In the genomic region with DNA sequence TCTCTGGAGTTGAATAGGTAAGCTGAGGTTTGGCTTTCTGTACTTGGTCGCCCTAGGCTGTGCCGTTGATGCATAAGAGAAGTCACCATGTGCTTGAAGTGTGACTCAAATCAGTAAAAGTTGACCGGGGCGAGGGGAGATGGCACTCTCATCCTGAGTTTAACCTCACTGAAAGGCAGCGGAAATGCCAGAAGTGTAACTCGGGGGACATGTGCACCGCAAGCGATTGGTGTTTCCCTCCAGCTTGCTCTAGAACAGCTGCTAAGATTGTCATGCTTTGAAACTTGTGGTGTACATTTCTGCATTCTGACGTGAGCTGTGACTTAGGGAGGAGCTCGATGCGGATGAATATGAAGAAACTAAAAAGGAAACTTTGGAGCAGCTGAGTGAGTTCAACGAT, we compare ENCODE assay signal across 32 mouse cellular contexts. TPM values are rescaled to one million over a fixed set of nuclear protein-coding genes. Genes with fewer than 3 reads are reported as not detected.
DNase-seq lines count a peak whose midpoint lies in the region; ATAC-seq and TF ChIP-seq lines count a peak whose summit lies in the region.
"Had no signal": no experiment of that assay in that cellular context is flagged by ENCODE, and none has a peak within 500 bp of the region (broad histone marks: within the 10 kb centered on the region; RNA-seq: fewer than 3 reads in every experiment).

No protein-coding gene starts in this region.

- ATAC-seq in limb, embryonic 12.5 days (ENCODE audit: insufficient number of reproducible peaks, insufficient read depth, low FRiP score, low TSS enrichment, low read depth) = no peak
- ATAC-seq: forebrain, embryonic 13.5 days; forebrain, embryonic 16.5 days; hindbrain, postnatal 0 days; Patski had no signal

- TF ChIP-seq POLR2A in CH12.LX (IDR thresholded peaks at IDR 0.05; ENCODE audit: low read depth, low read length) = peak; percentile 48; the same call in 1 of the 2 replicates
- TF ChIP-seq POLR2A in myocyte (IDR thresholded peaks at IDR 0.05; ENCODE audit: insufficient read length, low read depth) = no peak

- no peak overlapping the region for H3K9ac ChIP-seq in limb, embryonic 12.5 days (replicated peaks)
- H3K9ac ChIP-seq in CH12.LX (ENCODE audit: insufficient read depth, low read depth) = no peak overlapping the region; the same call in 1 of the 2 replicates
- H3K9ac ChIP-seq: forebrain, embryonic 13.5 days; hindbrain, embryonic 14.5 days had no signal

- H3K27me3 ChIP-seq in limb, embryonic 12.5 days = no peaks in the 10 kb centered on the region
- H3K27me3 ChIP-seq in limb, embryonic 10.5 days (ENCODE audit: low read depth, poor library complexity, severe bottlenecking) = no peaks in the 10 kb centered on the region
- H3K27me3 ChIP-seq in CH12.LX (replicated peaks) (no peaks in the 10 kb centered on the region), myocyte (ENCODE audit: control insufficient read depth, insufficient read depth, insufficient read length) (no peaks in the 10 kb centered on the region)
- H3K27me3 ChIP-seq: forebrain, embryonic 13.5 days; heart, embryonic 13.5 days; Patski had no signal

- TF ChIP-seq CTCF in CH12.LX (conservative IDR thresholded peaks at IDR 0.05 in 1 of 2, IDR thresholded peaks at IDR 0.05 in 1 of 2; ENCODE audit: low read depth in 2 of 2, low read length in 2 of 2) = no peak

- no peak overlapping the region for H3ac ChIP-seq in myocyte (ENCODE audit: control insufficient read depth, insufficient read length)

- TF ChIP-seq EP300 in CH12.LX (IDR thresholded peaks at IDR 0.05; ENCODE audit: low read length) = no peak; the same call in none of the 2 replicates

- H3K9me3 ChIP-seq in limb, embryonic 12.5 days = 0 out of 2 replicates have a peak, but pooled peaks cover 4% of the 10 kb centered on the region
- no peaks in the 10 kb centered on the region for H3K9me3 ChIP-seq in limb, embryonic 10.5 days (replicated peaks)
- H3K9me3 ChIP-seq in CH12.LX (replicated peaks; ENCODE audit: low read length) = peaks cover 9% of the 10 kb centered on the region
- H3K9me3 ChIP-seq: forebrain, embryonic 10.5 days; forebrain, embryonic 13.5 days; G1E; heart, embryonic 10.5 days; heart, embryonic 13.5 days had no signal

- H3K4me2 ChIP-seq in limb, embryonic 12.5 days = 0 out of 2 replicates have a peak overlapping the region, but pooled peaks have one; percentile 8
- H3K4me2 ChIP-seq in CH12.LX (ENCODE audit: insufficient read depth, low read depth, poor library complexity, severe bottlenecking) (peak overlapping the region; percentile 90), myocyte (ENCODE audit: low read depth) (peak overlapping the region; percentile 80)
- H3K4me2 ChIP-seq: forebrain, embryonic 13.5 days; heart, embryonic 13.5 days; hindbrain, embryonic 14.5 days had no signal

- WGBS in limb, embryonic 12.5 days = 91% methylated on average over 12 of the region's 12 CpGs
- WGBS in limb, embryonic 10.5 days = 97% methylated on average over 12 of the region's 12 CpGs

- no peak overlapping the region for H3K27ac ChIP-seq in limb, embryonic 12.5 days
- H3K27ac ChIP-seq in limb, embryonic 10.5 days = no peak overlapping the region
- H3K27ac ChIP-seq in CH12.LX (ENCODE audit: insufficient read depth, low read depth) = peak overlapping the region; percentile 63
- H3K27ac ChIP-seq: forebrain, embryonic 10.5 days; forebrain, embryonic 13.5 days; heart, embryonic 10.5 days; heart, embryonic 13.5 days; hindbrain, embryonic 14.5 days; hindbrain, postnatal 0 days had no signal

- H3K79me2 ChIP-seq in CH12.LX (replicated peaks; ENCODE audit: control insufficient read depth, extremely low read depth, insufficient read depth, poor library complexity, severe bottlenecking) (peaks cover 21% of the 10 kb centered on the region), myocyte (ENCODE audit: control insufficient read depth, insufficient read depth) (peaks cover 36% of the 10 kb centered on the region)

- no peak for TF ChIP-seq RAD21 in CH12.LX (IDR thresholded peaks at IDR 0.05; ENCODE audit: low read depth, low read length)

- dilution Hi-C loops in CH12.LX (cut with MboI; ENCODE audit: extremely low pct_ligation_motif_present, extremely low pct_unique_long_range_greater_than_20kb, low sequenced_read_pairs) = no loop called here

- H3K4me3 ChIP-seq in limb, embryonic 12.5 days (replicated peaks) = no peak overlapping the region
- H3K4me3 ChIP-seq in limb, embryonic 10.5 days = no peak overlapping the region
- H3K4me3 ChIP-seq in CH12.LX (replicated peaks in 1 of 3; ENCODE audit: low read depth in 2 of 3, low read length in 2 of 3, poor library complexity in 1 of 3) = peak overlapping the region in 2 of 3 experiments; percentile 26 to 91
- H3K4me3 ChIP-seq in myocyte = peak overlapping the region; percentile 91
- H3K4me3 ChIP-seq: forebrain, embryonic 10.5 days; forebrain, embryonic 13.5 days; heart, embryonic 10.5 days; heart, embryonic 13.5 days had no signal

- in situ Hi-C loops in CH12.LX (cut with MboI; ENCODE audit: low pct_ligation_motif_present, low pct_unique_long_range_greater_than_20kb, low sequenced_read_pairs) = no loop called here

- DNase-seq in limb, embryonic 10.5 days (ENCODE audit: low spot score) = no peak
- DNase-seq in CH12.LX (ENCODE audit: extremely low read depth) = peak; percentile 86
- no peak for DNase-seq in gastrocnemius, postnatal 4 days (ENCODE audit: low spot score in 2 of 2)
- DNase-seq in lung, postnatal 4 days = no peak
- DNase-seq: adrenal gland, postnatal 10 days; cerebellum, adult 11 months; cerebellum, adult 2 months; cerebellum, adult 9-11 months; cerebellum, postnatal 25 days; gastrocnemius, postnatal 10 days; gastrocnemius, postnatal 36 days; heart, adult 11 months; heart, postnatal 14 days; heart, postnatal 4 days had no signal

- peaks cover 59% of the 10 kb centered on the region for H3K36me3 ChIP-seq in limb, embryonic 12.5 days
- H3K36me3 ChIP-seq in limb, embryonic 10.5 days = peaks cover 59% of the 10 kb centered on the region
- peaks cover 37 to 52% of the 10 kb centered on the region in 2 experiments for H3K36me3 ChIP-seq in CH12.LX (replicated peaks in 1 of 2; ENCODE audit: control insufficient read depth in 1 of 2, insufficient read depth in 1 of 2, low read length in 1 of 2)
- H3K36me3 ChIP-seq in myocyte (ENCODE audit: control insufficient read depth, insufficient read depth) = peaks cover 21% of the 10 kb centered on the region

- peaks cover 22% of the 10 kb centered on the region for H3K4me1 ChIP-seq in limb, embryonic 12.5 days (replicated peaks)
- H3K4me1 ChIP-seq in limb, embryonic 10.5 days = peaks cover 20% of the 10 kb centered on the region
- peaks cover 5 to 35% of the 10 kb centered on the region in 2 experiments; a peak in 3 of 4 replicates for H3K4me1 ChIP-seq in CH12.LX (ENCODE audit: control insufficient read depth in 1 of 2, insufficient read depth in 2 of 2)

TF ChIP-seq in CH12.LX, 34 proteins besides CTCF, POLR2A, EP300 and RAD21 (continues in another document):
- TF ChIP-seq IRF4 (IDR thresholded peaks at IDR 0.05; ENCODE audit: low read depth, low read length) (peak; percentile 93), MAZ (IDR thresholded peaks at IDR 0.05; ENCODE audit: low read depth, low read length) (peak; percentile 59; the same call in 1 of the 2 replicates)

TF ChIP-seq in myocyte, 11 proteins besides CTCF, POLR2A, EP300 and RAD21 (continues in another document):
- TF ChIP-seq E2F4 (IDR thresholded peaks at IDR 0.05; ENCODE audit: insufficient read depth) (no peak), MYOD1 (IDR thresholded peaks at IDR 0.05; ENCODE audit: control insufficient read depth in 1 of 3, insufficient read length in 2 of 3, low read depth in 2 of 3) (peak; percentile 65 to 90 (median 88))

RNA-seq across cellular contexts. Expression of a gene that starts 2.7 kb away (rescaled TPM):
- 58.1 and 62.3 TPM in 2 replicates for polyA plus RNA-seq in limb, embryonic 12.5 days (2016; fragmentation: Nextera tagmentation; extraction: Ambion mirVana)
- polyA plus RNA-seq in limb, embryonic 10.5 days (2016; fragmentation: Nextera tagmentation; extraction: Ambion mirVana) = 55.1 and 55.4 TPM in 2 replicates
- total RNA-seq in CH12.LX (2012; rRNA removed) (43.4 and 43.6 TPM in 2 replicates), CH12.LX (2014; rRNA removed) (53.3 and 68.5 TPM in 2 replicates)
- polyA plus RNA-seq in CH12.LX (2012; ENCODE audit: insufficient read length, low read depth) (40.0 and 49.5 TPM in 2 replicates), myocyte (2012; fragmentation: generic; extraction: Trizol) (45.5 TPM)
- 10 to 100 TPM; 25.0 to 27.6 TPM for total RNA-seq in gastrocnemius, postnatal 4 days (2021)

RNA-seq across cellular contexts. Expression of a gene that starts 2.7 kb away (rescaled TPM):
- 10.9 and 11.0 TPM in 2 replicates for polyA plus RNA-seq in limb, embryonic 12.5 days (2016; fragmentation: Nextera tagmentation; extraction: Ambion mirVana)
- 16.1 and 16.8 TPM in 2 replicates for polyA plus RNA-seq in limb, embryonic 10.5 days (2016; fragmentation: Nextera tagmentation; extraction: Ambion mirVana)
- total RNA-seq in CH12.LX (2012; rRNA removed) (11.4 and 12.4 TPM in 2 replicates), CH12.LX (2014; rRNA removed) (9.6 and 10.9 TPM in 2 replicates)
- polyA plus RNA-seq in CH12.LX (2012; ENCODE audit: insufficient read length, low read depth) (8.6 and 10.0 TPM in 2 replicates), myocyte (2012; fragmentation: generic; extraction: Trizol) (9.3 TPM)
- 10 to 100 TPM; 12.9 to 13.0 TPM for total RNA-seq in gastrocnemius, postnatal 4 days (2021)

RNA-seq across cellular contexts. Expression of a gene that starts 10.6 kb away (rescaled TPM):
- 0.36 and 0.50 TPM in 2 replicates for polyA plus RNA-seq in limb, embryonic 12.5 days (2016; fragmentation: Nextera tagmentation; extraction: Ambion mirVana)
- 0.26 and 0.83 TPM in 2 replicates for polyA plus RNA-seq in limb, embryonic 10.5 days (2016; fragmentation: Nextera tagmentation; extraction: Ambion mirVana)
- total RNA-seq in CH12.LX (2012; rRNA removed) (not detected in 2 replicates), CH12.LX (2014; rRNA removed) (not detected in 2 replicates)
- polyA plus RNA-seq in CH12.LX (2012; ENCODE audit: insufficient read length, low read depth) (not detected in 2 replicates), myocyte (2012; fragmentation: generic; extraction: Trizol) (not detected)
- total RNA-seq in gastrocnemius, postnatal 4 days (2021) = not detected
- total RNA-seq: adrenal gland, adult 18-20 months; adrenal gland, postnatal 10 days; adrenal gland, postnatal 4 days; common myeloid progenitor, adult 5-6 weeks; G1E; gastrocnemius, adult 18-20 months; gastrocnemius, postnatal 10 days; gastrocnemius, postnatal 36 days; heart, postnatal 14 days; heart, postnatal 4 days; hindbrain, postnatal 0 days had no signal
- polyA plus RNA-seq: embryonic facial prominence, embryonic 14.5 days; forebrain, embryonic 16.5 days; G1E; heart, embryonic 13.5 days; hindbrain, embryonic 11.5 days; hindbrain, embryonic 14.5 days; hindbrain, postnatal 0 days; intestine, embryonic 14.5 days; Patski had no signal

RNA-seq across cellular contexts. Expression of a gene that starts 30.3 kb away (rescaled TPM):
- polyA plus RNA-seq in limb, embryonic 12.5 days (2016; fragmentation: Nextera tagmentation; extraction: Ambion mirVana) = 92.3 and 94.8 TPM in 2 replicates
- 67.1 and 78.4 TPM in 2 replicates for polyA plus RNA-seq in limb, embryonic 10.5 days (2016; fragmentation: Nextera tagmentation; extraction: Ambion mirVana)
- total RNA-seq in CH12.LX (2012; rRNA removed) (5.7 and 5.9 TPM in 2 replicates), CH12.LX (2014; rRNA removed) (4.3 and 4.5 TPM in 2 replicates)
- polyA plus RNA-seq in CH12.LX (2012; ENCODE audit: insufficient read length, low read depth) (5.7 and 8.4 TPM in 2 replicates), myocyte (2012; fragmentation: generic; extraction: Trizol) (19.9 TPM)
- 100 to 1,000 TPM in 1 of 2 experiments, 10 to 100 TPM in 1; 93.5 to 100 TPM for total RNA-seq in gastrocnemius, postnatal 4 days (2021)

RNA-seq across cellular contexts. Expression of a gene that starts 33.0 kb away (rescaled TPM):
- polyA plus RNA-seq in limb, embryonic 12.5 days (2016; fragmentation: Nextera tagmentation; extraction: Ambion mirVana) = not detected in 2 replicates
- not detected in 2 replicates for polyA plus RNA-seq in limb, embryonic 10.5 days (2016; fragmentation: Nextera tagmentation; extraction: Ambion mirVana)
- total RNA-seq in CH12.LX (2012; rRNA removed) (not detected in 2 replicates), CH12.LX (2014; rRNA removed) (not detected in 2 replicates)
- polyA plus RNA-seq in CH12.LX (2012; ENCODE audit: insufficient read length, low read depth) (not detected in 2 replicates), myocyte (2012; fragmentation: generic; extraction: Trizol) (not detected)
- 10 to 100 TPM; 11.0 to 13.5 TPM for total RNA-seq in gastrocnemius, postnatal 4 days (2021)
- total RNA-seq: common myeloid progenitor, adult 5-6 weeks; G1E; hindbrain, postnatal 0 days had no signal
- polyA plus RNA-seq: forebrain, embryonic 10.5 days; forebrain, embryonic 13.5 days; forebrain, embryonic 16.5 days; G1E; hindbrain, embryonic 11.5 days; hindbrain, embryonic 14.5 days; hindbrain, postnatal 0 days; Patski had no signal

Comparison
In these comparisons a context has a peak if more than half of its experiments do, and no peak if none do; other contexts are left out.
1. H3K4me2 ChIP-seq: peak in every context shown above with its lines; median percentile 90 in CH12.LX; 80 in myocyte; 8 in limb, embryonic 12.5 days.
2. H3K4me3 ChIP-seq: peak in CH12.LX (2 of 3) and myocyte (single experiment); none in limb, embryonic 12.5 days (single experiment) and limb, embryonic 10.5 days (single experiment).